Mouse (Mus musculus): ENCODE data around the gene Meltf.
A peak's percentile ranks its signal among the peaks of the same experiment; 100 is the strongest.
"Not testable (repeated sequence)": the region's sequence is repeated elsewhere in the genome, so short reads cannot be mapped to it uniquely, and the experiment has no call there.

Meltf gene

DNA sequence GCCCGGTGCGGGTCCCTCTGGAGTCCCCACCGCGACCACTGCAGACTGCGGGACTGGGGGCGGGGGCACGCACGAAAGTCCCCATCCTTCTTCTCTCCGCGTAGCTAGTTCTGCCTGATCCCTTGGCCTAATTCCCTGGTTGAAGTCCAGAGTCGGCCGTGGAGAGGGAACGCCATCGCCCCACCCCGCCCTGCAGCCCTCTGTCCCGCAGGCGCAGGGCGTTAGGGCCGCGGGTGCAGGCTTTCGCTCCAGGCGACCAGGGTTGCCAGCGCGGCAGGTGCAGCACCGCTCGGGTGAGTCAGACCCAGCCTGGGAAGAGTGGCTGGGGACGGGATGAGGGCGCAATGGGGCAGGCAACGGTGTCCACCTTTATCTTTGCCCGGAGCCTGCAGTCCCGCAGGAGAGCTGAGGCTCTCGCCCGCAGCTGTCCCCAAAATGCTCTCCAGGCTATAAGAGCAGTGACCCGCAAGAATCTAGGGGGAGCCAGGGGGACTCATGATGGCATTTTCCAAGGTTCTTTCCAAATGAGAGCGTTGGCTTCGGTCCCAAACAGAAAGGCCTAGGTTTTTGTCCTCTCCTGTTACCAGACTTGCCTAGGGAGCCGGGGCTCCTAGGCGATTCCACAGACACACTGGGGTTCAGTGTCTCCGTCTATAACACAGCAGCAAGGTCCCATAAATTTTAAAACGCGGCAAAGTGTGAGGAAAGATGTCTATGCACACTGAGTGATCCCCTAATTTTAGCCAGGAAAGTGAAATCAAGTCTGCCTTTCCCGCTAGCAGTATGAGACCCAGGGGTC, 55.3 kb downstream of the Meltf start, which contains the start of gene Pigz:
Gene Pigz (plus strand): TSS at position 101 of the 799 bp plus-strand sequence.
- no peak for DNase-seq (ENCODE audit: extremely low spot score, low read depth, low spot score)

- DNase-seq (ENCODE audit: extremely low spot score, low read depth, low spot score) = no peak
Observed at GRCm38 (mm10) chr16:31934550-31935010, 56.0 kb downstream of the Meltf start.

DNA sequence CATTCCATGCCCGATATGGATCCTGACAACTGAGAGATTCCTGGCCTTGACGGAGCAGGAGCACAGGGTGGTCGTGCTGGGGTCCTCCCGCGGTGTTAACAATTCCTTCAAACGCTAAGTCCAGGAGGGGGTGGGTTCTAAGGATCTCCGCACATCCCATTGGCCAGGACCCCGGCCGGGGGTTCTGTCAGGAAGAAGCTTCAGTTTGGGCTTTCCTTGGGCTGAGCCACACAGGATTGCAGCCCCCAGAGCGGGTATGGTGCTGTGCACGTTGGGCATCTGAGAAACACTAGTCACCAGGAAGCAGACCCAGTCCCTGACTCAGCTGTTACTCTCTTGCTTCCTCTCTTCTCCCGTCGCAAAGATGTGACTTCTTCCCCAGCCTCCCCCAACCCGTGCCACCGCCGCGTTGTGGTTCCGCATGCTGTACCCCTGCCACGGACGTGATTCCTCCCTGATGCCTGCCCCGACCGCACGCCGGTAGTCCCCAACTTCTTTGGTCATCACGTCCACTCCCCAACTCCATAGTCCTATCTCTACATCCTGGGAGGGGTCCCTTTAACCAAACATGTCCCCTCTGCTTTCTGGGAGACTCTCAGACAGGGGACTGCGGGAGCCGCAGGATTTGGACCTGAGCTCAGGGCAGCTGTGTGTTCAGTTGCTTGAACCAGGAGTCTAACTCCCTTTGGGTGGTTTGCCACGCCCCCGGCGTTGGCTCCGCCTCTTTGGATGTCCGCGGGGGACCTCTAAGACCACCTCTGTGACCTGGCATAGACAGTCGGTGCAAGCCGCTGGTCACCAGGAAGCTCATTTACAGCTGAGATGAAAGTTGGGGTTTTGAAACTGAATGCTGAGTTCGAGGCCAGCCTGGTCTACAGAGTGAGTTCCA, 56.7 kb downstream of the Meltf start:
- no peak for DNase-seq (ENCODE audit: extremely low spot score, low read depth, low spot score)

DNA sequence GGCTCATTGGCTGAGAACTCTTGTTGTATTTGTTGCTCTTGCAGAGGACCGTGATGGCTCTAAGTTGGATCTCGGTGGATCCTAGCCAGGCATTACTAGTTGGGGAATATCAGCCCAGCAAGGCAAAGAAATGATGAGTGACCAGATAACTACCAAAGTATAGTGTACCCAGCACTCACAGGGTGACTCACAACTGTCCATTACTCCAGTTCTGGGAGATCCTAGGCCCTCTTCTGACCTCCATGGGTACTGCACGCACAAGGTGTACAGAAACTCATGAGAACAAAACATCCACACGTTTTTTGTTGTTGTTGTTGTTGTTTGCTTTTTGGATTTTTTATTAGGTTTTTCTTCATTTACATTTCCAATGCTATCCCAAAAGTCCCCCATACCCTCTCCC, 58.0 kb downstream of the Meltf start:
- DNase-seq (ENCODE audit: extremely low spot score, low read depth, low spot score) = no peak

DNA sequence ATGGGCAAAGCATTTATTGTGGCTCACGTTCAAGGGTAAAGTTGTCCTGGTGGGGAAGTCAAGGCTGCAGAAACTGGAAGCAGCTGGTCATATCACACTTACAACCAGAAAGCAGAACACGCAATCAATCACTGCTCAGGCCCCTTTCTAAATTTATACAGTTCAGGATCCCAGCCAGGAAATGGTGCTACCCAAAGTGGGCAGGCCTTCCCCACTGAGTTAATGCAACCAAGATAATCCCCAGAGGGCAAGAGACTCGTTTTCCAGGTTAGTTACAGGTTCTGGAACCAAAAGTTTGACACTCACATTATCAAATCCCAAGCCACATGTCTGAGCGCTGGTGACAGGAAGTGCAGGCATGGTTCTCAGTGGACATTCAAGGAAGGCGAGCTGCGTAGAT, 60.2 kb downstream of the Meltf start:
- DNase-seq (ENCODE audit: extremely low spot score, low read depth, low spot score) = no peak

DNA sequence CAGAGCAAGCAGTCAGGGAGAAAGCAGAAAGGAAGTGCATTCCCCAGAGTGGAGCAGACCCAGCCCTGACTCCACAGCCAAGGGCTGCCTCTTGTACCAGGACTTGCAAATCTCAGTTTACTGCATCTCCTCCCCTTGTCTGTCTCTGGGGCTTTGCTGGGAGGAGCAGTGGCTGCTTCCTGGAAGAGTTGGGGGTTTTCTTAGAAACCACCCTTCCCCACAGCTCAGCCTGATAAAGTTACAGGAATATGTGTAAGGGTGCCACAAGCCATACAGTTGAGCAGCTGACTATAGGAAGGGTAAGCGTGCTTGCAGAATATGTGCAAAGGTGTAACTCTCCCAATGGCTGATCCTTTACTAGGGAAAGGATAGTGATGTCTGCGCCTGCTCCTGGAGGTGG, 62.0 kb downstream of the Meltf start:
- DNase-seq (ENCODE audit: extremely low spot score, low read depth, low spot score) = no peak

GRCm38 (mm10) chr16:31943980-31944379, 65.4 kb downstream of the Meltf start:
- no peak for DNase-seq (ENCODE audit: extremely low spot score, low read depth, low spot score)

- no peak for DNase-seq (ENCODE audit: extremely low spot score, low read depth, low spot score)
Observed at GRCm38 (mm10) chr16:31944698-31945255, 66.2 kb downstream of the Meltf start.

DNA sequence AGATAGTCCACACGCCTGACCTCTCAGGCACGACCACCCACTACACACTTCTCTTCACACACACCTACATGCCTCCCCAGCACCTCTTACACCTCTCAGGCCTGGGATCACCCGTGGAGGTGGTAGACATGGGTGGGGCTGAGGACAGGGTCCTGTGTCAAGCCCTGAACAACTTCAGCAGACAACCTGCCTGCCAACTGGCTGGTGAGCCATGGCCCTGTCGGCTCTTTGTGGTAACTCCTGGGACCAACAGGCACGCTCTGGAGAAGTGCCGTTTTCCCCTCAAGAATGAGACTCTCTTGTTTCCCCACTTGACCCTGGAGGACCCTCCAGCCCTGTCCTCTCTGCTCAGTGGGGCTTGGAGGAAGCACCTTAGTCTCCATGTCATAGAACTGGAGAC, 66.8 kb downstream of the Meltf start:
- no peak for DNase-seq (ENCODE audit: extremely low spot score, low read depth, low spot score)

- not testable (repeated sequence) for DNase-seq (ENCODE audit: extremely low spot score, low read depth, low spot score)
Observed at GRCm38 (mm10) chr16:31945986-31946385, 67.4 kb downstream of the Meltf start.

DNA sequence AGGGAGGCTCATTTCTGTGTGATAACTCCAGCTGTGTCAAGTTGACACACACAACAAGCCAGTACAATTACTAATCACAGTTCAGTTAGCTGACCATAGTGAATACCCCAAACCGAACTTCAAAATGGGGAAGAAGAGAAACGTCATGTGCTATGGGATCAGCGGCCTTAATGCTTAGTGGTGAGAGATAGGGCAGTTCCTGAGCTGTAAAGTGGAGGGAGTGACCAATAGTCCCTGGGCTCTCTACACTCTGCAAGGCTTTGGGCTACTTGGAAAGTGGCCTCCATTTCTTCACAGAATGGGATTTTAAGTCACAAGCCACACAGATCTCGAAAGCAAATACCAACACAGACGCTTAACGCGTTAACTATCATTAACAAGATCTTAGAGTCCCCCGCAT, 68.7 kb downstream of the Meltf start:
- no peak for DNase-seq (ENCODE audit: extremely low spot score, low read depth, low spot score)

GRCm38 (mm10) chr16:31947901-31948316, 69.3 kb downstream of the Meltf start:
- no peak for DNase-seq (ENCODE audit: extremely low spot score, low read depth, low spot score)

DNA sequence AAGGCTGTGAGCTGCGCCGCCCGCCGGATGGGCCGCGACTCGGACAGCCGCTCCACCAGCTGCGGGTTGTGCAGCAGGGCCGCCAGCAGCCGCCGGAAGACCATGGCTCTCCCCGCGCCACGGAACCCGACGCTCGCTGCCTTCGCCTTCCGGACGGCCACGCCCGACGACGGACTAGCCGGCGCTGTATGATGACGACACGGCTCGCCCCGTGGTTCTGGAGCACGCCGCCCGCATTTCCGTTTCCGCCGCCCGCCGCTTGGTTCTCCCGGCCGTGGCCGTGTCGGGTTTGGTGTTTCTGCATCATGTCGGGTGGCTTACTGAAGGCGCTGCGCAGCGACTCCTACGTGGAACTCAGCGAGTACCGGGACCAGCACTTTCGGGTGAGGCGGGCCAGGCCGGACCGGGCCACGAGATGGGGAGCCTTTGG, 69.8 kb downstream of the Meltf start, which contains the start of the genes 0610012G03Rik and Ncbp2:
Gene 0610012G03Rik (minus strand): TSS at position 150 of the 430 bp plus-strand sequence.
Gene Ncbp2 (plus strand): TSS at position 169 of the 430 bp plus-strand sequence.
- peak; percentile 72 for DNase-seq (ENCODE audit: extremely low spot score, low read depth, low spot score)

Measured in hindlimb bud, embryonic 11.5 days (tissue).